Mouse (Mus musculus) brain, embryonic 18.5 days (tissue): ENCODE measurements around the gene Ccnf.

Experiments used
- DNase-seq: peaks from one replicate; pipeline ENCODE4 v3.0.0-alpha.2; 2012; ENCODE audit warnings: low read depth, low spot score

Ccnf gene

DNA sequence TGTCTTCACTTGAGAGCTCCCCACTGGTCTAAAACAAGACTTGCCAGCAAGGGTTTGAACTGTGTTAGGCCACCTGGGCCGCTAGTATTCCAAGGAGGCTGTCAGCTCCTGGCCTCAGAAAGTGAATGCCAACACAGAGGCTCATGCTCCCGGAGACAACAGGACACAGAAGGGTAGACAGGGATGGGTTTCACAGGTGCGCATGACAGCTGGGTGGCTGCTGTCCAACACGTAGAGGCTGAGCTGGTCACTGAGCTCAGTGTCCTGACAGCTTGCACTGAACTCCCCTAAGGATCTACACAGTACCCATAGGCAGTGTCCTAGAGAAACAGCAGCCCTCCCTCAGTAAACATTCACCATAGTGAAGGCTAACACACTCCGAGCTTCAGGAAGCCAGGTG, 27.8 kb downstream of the Ccnf start:
- no peak for DNase-seq

- DNase-seq: no peak
Observed at GRCm38 (mm10) chr17:24222653-24223052, 28.6 kb downstream of the Ccnf start.

- peak; percentile 84 for DNase-seq
Observed at GRCm38 (mm10) chr17:24220435-24221411, 30.6 kb downstream of the Ccnf start, which contains the start of gene Tedc2. Tedc2 (minus strand) TSS chr17:24220851.

GRCm38 (mm10) chr17:24216836-24217235, 34.4 kb downstream of the Ccnf start:
- DNase-seq: no peak

- no peak for DNase-seq
Observed at GRCm38 (mm10) chr17:24213186-24213585, 38.1 kb downstream of the Ccnf start.

- DNase-seq: no peak
Observed at GRCm38 (mm10) chr17:24212441-24213018, 38.8 kb downstream of the Ccnf start.

DNA sequence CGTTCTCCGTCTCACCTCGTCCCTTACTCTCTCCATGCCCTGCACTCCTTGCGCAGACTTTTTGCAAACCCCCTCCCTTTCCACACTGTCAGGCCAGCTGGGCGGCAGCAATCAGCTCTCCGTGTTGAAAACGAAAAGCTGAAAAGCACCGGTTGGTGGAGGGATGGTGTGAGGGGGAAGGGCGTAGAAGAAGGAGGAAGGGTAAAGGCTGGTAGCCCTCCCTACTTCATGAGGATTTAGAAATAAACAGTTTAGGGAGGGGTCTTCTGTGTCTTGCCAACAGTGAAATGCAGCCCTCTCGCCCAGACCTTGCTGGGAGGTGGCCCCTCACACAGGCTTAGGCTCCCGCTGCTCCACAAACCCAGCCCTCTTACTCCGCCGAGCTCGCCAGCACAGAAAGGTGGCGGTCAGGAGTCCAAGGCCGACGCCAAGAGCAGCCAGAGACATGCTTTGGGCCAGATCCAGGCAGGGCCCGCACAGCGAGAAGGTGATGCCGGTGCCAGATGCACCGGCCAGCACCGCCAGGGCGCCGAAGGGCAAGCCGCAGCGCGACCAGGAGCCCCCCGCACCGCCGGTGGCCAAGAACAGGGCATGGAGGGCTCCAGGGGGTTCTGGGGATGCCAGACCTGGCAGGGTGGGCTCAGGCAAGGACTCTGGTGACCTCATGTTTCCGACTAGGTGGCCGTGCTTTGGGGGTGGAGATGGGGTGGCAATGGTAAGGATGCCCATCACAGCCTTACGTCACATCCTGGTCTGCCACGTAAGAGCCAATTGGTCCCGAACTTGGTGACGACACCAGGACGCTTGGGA, 39.4 kb downstream of the Ccnf start:
- peak; percentile 80 for DNase-seq

- DNase-seq: no peak
Observed at GRCm38 (mm10) chr17:24210591-24210990, 40.7 kb downstream of the Ccnf start.

DNA sequence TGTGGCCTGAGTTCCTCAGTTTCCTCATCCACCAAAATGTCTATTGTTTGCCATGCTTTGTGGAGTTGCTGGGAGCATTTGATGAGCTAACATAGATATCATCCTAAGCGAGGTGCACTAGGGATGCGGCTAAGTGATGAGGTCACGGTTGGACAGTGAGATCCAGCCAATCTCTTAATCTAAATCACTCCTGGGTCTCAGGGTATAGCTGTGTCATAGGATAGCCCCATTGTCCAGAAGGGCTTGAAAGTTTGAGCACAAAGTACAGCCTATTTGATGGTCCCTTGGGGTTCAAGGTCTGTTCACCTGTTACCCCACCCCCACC, 41.4 kb downstream of the Ccnf start:
- no peak for DNase-seq

DNA sequence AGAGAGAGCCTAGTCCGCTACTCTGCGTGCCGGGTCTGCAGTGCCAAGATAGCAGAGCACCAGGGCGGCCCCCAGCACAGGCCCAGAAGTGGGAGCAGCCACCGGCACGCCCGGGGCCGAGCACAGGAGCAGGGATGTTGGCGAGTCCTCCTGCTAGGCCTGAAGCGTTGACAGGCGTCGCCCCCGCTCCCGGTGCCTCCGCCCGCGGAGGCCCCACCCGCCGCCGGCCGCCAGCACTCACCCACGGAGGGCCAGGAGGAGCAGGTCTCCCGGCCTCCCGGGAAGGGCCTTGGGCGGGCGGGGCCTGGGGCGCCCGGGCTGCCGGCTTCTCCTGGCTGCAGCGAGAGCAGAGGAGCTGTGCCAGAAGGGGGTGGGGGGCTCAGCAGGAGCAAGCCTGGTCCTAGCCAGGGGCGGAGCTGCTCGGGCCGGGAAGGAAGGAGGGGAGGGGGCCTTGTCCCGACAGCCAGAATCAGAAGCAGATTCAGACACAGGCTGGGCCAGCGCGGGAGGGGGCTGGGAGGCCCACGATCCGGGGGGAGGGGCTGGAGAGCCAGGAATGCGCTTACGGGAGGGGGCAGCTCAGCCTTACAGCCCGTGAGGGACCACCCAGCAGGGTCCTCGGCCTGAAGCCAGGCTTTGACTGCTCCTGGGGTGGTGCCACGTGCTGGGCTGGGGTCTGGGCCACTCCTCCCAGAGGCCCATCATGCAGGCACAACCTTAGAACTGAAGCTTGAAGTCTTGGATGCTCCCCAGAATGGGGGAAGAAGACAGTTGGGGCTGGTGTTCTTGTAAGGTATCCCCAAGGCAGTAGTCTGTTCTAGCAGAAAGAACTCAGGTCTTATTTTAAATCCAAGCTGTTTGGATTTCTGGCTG, 42.0 kb downstream of the Ccnf start, which contains the start of gene Ntn3:
Gene Ntn3 (minus strand): TSS at position 489 of the 873 bp plus-strand sequence.
- no peak for DNase-seq

- no peak for DNase-seq
Observed at GRCm38 (mm10) chr17:24208641-24209042, 42.6 kb downstream of the Ccnf start.

DNA sequence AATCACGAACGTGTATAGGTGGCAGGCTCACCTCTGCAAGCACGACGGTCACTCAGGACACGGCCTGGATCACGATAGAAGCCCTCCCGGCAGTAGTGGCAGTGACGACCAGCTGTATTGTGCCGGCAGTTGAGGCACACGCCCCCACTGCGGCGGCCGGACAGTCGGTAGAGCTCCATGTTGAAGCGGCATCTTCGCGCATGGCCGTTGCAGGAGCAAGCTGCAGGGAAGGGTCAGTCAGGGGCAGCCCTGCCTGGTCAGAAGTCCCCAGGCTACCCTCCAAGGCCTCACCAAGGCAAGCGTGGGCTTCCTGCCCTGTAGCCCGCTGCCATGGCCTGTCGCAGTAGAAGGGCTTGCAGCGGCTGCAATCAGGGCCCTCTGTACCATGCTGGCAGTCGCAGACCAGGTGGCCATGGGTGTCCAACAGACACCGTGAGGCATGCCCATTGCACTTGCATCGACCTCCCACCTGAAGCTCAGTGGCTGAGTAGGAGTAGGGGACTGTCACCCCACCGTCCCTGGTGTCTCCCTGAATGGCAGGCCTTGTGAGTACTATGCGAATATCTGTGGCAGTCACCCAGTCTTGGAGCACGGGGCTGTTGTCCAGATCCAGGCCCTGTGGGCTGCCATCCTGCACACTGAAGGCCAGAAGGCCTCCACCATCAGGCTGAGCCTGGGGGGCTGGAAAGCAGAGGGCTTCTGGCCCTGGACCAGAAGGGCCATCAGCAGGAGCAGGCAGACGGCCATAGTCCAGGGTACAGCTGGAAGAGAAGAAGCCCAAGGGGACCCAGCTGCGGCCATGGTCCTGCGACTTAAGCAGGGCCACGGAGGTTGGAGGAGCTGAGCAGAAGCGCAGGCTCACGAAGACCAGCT, 43.3 kb downstream of the Ccnf start:
- DNase-seq: no peak

DNA sequence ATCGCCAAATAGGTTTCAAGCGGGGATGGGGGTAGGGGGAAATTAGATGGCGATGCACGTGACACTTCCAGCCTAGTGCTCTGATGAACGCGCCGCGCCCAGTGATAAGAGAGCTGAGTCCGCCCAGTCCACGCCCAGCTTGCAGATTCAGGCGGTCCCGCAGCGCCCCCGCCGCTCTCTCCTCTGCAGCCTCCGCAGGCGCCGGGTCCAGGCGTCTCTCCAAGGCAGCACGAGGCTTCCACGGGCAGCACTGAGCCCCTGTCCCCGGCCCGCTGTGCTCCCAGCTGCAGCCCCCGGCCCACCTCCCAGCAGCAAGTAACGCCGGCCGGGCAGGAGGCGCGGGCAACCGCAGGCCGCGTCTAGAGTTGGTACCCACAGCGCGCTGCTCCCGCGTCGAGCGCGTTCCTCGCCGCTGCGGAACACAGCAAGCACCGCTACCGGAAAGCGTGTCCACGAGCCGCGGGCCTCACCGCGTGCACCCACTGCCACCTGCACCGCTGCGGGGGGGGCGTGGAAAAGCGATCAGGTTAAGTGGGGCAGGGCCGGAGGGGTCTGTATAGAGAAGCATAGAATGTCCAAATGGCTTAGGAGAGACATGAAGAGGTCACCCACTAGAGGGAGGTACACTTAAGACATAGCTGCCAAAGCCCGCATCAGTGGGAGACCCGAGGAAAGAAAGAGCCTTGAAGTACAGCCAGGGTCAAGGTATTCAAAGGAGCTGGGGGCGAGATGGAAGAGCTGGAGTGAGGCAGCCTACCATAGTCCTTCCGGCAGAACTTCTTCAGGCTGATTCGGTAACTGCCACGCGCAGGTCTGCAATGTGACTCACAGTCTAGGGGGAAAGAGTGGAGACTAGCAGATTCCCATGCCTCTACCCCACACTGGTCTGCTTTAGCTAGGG, 44.6 kb downstream of the Ccnf start:
- no peak for DNase-seq

GRCm38 (mm10) chr17:24205908-24206361, 45.3 kb downstream of the Ccnf start:
- no peak for DNase-seq

GRCm38 (mm10) chr17:24205284-24205888, 45.9 kb downstream of the Ccnf start, which contains the start of gene Tbc1d24:
Tbc1d24 (minus strand) TSS chr17:24205562.
- peak; percentile 87 for DNase-seq

- no peak for DNase-seq
Observed at GRCm38 (mm10) chr17:24204846-24205245, 46.4 kb downstream of the Ccnf start.

DNA sequence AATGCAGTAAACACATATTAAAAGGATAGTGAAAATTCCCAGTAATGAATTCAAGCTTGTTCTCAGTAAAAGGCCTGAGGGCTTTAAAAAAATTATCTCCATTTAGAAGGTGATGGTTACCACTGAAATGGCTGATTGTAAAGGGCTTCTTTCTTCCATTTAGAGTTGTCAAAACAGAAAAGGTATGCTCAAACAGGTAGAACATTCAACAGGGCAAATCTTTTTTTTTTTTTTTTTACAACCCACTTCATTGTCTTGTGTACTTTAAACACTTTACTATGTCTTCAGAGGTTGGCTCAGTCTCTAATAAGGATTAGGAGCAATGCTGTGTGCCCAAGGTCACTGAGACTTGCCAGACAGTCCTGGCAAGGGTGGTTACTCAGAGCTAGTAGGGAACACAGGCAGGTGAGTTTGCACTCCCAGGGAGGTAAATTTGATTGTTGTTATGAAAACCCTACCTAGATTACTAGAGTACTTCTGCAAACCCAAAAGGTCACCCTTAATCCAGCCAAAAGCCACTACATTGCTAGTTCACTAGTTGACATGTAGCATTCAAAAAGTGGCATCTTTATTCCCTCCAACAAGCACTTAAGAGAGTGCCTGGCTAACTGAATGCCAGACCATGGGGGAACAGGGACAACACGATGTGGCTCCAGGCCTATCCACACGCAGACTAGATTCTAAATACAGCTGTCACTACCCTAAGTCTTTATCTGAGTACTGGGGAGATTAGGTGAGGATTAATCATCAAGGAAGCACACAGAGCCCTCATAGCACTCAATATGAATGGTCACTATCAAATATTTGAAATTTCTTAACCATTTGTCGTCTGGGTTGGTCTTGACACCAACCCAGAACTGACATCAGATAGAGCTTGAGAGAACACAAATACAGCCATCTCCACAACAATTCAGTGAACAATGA, 47.4 kb downstream of the Ccnf start:
- no peak for DNase-seq
